Mouse (Mus musculus): ENCODE data around the gene Sorbs1. TPM values are rescaled to one million over a fixed set of nuclear protein-coding genes. Genes with fewer than 3 reads are reported as not detected.

The Sorbs1 gene
- total RNA-seq, 2 experiments from 2014 or later: 234 to 256 TPM

- no peak for DNase-seq
These were observed 172.4 kb downstream of the Sorbs1 start for GRCm38 (mm10) chr19:40341141-40341540.

GRCm38 (mm10) chr19:40336694-40337093 is 176.9 kb downstream of the Sorbs1 start:
- DNase-seq: no peak

GRCm38 (mm10) chr19:40333905-40334304 is 179.7 kb downstream of the Sorbs1 start:
- peak; percentile 49 for DNase-seq

GRCm38 (mm10) chr19:40333081-40333480 is 180.5 kb downstream of the Sorbs1 start:
- no peak for DNase-seq

- DNase-seq: no peak
These were observed 181.3 kb downstream of the Sorbs1 start for GRCm38 (mm10) chr19:40332303-40332702.

- peak; percentile 65 for DNase-seq
These were observed 181.7 kb downstream of the Sorbs1 start for GRCm38 (mm10) chr19:40331846-40332245.

- DNase-seq: no peak
These were observed 187.5 kb downstream of the Sorbs1 start for GRCm38 (mm10) chr19:40326126-40326525.

- no peak for DNase-seq
These were observed 188.2 kb downstream of the Sorbs1 start for GRCm38 (mm10) chr19:40325381-40325780.

- no peak for DNase-seq
These were observed 191.4 kb downstream of the Sorbs1 start for GRCm38 (mm10) chr19:40322226-40322625.

- DNase-seq: no peak
These were observed 194.4 kb downstream of the Sorbs1 start for GRCm38 (mm10) chr19:40319199-40319598.

- DNase-seq: no peak
These were observed 195.1 kb downstream of the Sorbs1 start for GRCm38 (mm10) chr19:40318511-40318910.

GRCm38 (mm10) chr19:40317001-40317400 is 196.6 kb downstream of the Sorbs1 start:
- DNase-seq: no peak

GRCm38 (mm10) chr19:40314252-40314651 is 199.3 kb downstream of the Sorbs1 start:
- no peak for DNase-seq

- no peak for DNase-seq
These were observed 201.9 kb downstream of the Sorbs1 start for GRCm38 (mm10) chr19:40311631-40312030.

- no peak for DNase-seq
These were observed 203.0 kb downstream of the Sorbs1 start for GRCm38 (mm10) chr19:40310410-40311130.

- no peak for DNase-seq
These were observed 203.7 kb downstream of the Sorbs1 start for GRCm38 (mm10) chr19:40309911-40310310.

GRCm38 (mm10) chr19:40307550-40307949 is 206.0 kb downstream of the Sorbs1 start:
- DNase-seq: peak; percentile 40

GRCm38 (mm10) chr19:40306631-40307030 is 206.9 kb downstream of the Sorbs1 start:
- no peak for DNase-seq

GRCm38 (mm10) chr19:40305456-40305855 is 208.1 kb downstream of the Sorbs1 start:
- no peak for DNase-seq

- peak; percentile 74 for DNase-seq
These were observed 210.7 kb downstream of the Sorbs1 start for GRCm38 (mm10) chr19:40302916-40303315.

GRCm38 (mm10) chr19:40302477-40302876 is 211.1 kb downstream of the Sorbs1 start:
- DNase-seq: no peak

GRCm38 (mm10) chr19:40299983-40300759 is 213.4 kb downstream of the Sorbs1 start:
- DNase-seq: no peak

GRCm38 (mm10) chr19:40299182-40299581 is 214.4 kb downstream of the Sorbs1 start:
- no peak for DNase-seq

- no peak for DNase-seq
These were observed 215.0 kb downstream of the Sorbs1 start for GRCm38 (mm10) chr19:40298574-40298973.

Data from heart, postnatal 4 days (tissue).